Mouse (Mus musculus): ENCODE measurements around the gene Il33. TPM values are rescaled to one million over a fixed set of nuclear protein-coding genes. Genes with fewer than 3 reads are reported as not detected.

Gene Il33
- polyA plus RNA-seq, 1 experiment from 2014 or later, result 15.4 TPM

DNA sequence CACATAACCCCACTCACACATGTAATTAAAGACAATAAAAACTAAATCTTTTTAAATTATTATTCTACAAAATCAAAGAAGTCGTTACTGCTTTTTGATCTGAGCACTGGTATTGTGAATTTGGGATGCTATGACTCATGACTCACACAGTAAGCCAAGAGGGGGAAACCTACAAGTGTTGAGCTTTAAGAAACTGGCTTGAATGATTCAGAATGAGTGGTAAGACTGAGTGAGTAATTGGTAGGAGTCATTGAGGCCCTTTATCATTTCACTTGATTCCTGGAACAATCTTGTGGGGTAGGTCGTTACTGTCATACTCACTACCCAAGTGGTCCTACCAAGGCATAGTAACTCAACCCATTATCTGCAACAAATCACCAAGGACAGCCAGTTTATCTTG is 37.4 kb upstream of the Il33 start:
- Histone ChIP-seq H3K36me3 (ENCODE audit: control insufficient read depth, insufficient read depth) (no peaks in the 10 kb centered on the region), H3K4me1 (replicated peaks; ENCODE audit: control insufficient read depth, insufficient read depth, low read length) (no peaks in the 10 kb centered on the region), H3K27ac (ENCODE audit: low read depth, low read length) (no peak overlapping the region), H3K9me3 (ENCODE audit: control insufficient read depth) (no peaks in the 10 kb centered on the region), H3K9ac (ENCODE audit: low read depth, low read length) (no peak overlapping the region), H3K27me3 (replicated peaks; ENCODE audit: control insufficient read depth, insufficient read depth, low read length) (no peaks in the 10 kb centered on the region), H3K4me2 (replicated peaks; ENCODE audit: low read depth) (no peak overlapping the region), H3K4me3 (ENCODE audit: low read depth, low read length) (no peak overlapping the region)
- WGBS, result 87% methylated on average over 2 of the region's 2 CpGs
- ATAC-seq, result no peak
- no peak for TF ChIP-seq CTCF (IDR thresholded peaks at IDR 0.05; ENCODE audit: low read depth)

- no peak for TF ChIP-seq CTCF (IDR thresholded peaks at IDR 0.05; ENCODE audit: low read depth)
- no peaks in the 10 kb centered on the region for H3K9me3 ChIP-seq (ENCODE audit: control insufficient read depth)
- H3K4me2 ChIP-seq (replicated peaks; ENCODE audit: low read depth), result no peak overlapping the region
- H3K4me3 ChIP-seq (ENCODE audit: low read depth, low read length), result no peak overlapping the region
- 88% methylated on average over 6 of the region's 6 CpGs for WGBS
- ATAC-seq, result no peak
- H3K36me3 ChIP-seq (ENCODE audit: control insufficient read depth, insufficient read depth), result no peaks in the 10 kb centered on the region
- H3K27me3 ChIP-seq (replicated peaks; ENCODE audit: control insufficient read depth, insufficient read depth, low read length), result no peaks in the 10 kb centered on the region
- no peak overlapping the region for H3K9ac ChIP-seq (ENCODE audit: low read depth, low read length)
- no peaks in the 10 kb centered on the region for H3K4me1 ChIP-seq (replicated peaks; ENCODE audit: control insufficient read depth, insufficient read depth, low read length)
- H3K27ac ChIP-seq (ENCODE audit: low read depth, low read length), result no peak overlapping the region
Measured at GRCm38 (mm10) chr19:29888946-29889345, 36.0 kb upstream of the Il33 start.

DNA sequence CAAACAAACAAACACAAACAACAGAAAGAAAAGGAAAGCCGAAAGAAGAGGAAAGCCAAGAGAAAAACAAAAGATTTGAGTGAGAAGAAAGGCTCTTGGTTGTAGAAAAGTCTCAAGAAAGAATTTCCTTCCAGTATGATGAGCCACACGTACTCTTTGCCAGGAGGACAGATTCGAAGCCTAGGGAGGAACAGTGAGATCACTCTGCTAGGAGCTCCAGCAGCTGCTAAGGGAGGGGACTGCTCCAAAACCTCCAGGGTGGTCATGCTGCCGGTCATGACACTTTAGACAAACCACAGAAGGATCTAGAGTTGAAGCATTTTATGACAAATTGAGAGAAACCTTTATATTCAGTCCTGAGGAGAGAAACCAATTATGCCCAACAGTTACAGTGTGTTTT is 32.9 kb upstream of the Il33 start:
- no peaks in the 10 kb centered on the region for H3K27me3 ChIP-seq (replicated peaks; ENCODE audit: control insufficient read depth, insufficient read depth, low read length)
- no peak overlapping the region for H3K9ac ChIP-seq (ENCODE audit: low read depth, low read length)
- no peak overlapping the region for H3K27ac ChIP-seq (ENCODE audit: low read depth, low read length)
- no peak for ATAC-seq
- no peaks in the 10 kb centered on the region for H3K4me1 ChIP-seq (replicated peaks; ENCODE audit: control insufficient read depth, insufficient read depth, low read length)
- no peaks in the 10 kb centered on the region for H3K36me3 ChIP-seq (ENCODE audit: control insufficient read depth, insufficient read depth)
- no peak overlapping the region for H3K4me3 ChIP-seq (ENCODE audit: low read depth, low read length)
- H3K4me2 ChIP-seq (replicated peaks; ENCODE audit: low read depth), result no peak overlapping the region
- no peaks in the 10 kb centered on the region for H3K9me3 ChIP-seq (ENCODE audit: control insufficient read depth)
- 74% methylated on average over 4 of the region's 4 CpGs for WGBS
- no peak for TF ChIP-seq CTCF (IDR thresholded peaks at IDR 0.05; ENCODE audit: low read depth)

- H3K4me2 ChIP-seq (replicated peaks; ENCODE audit: low read depth), result no peak overlapping the region
- no peak overlapping the region for H3K27ac ChIP-seq (ENCODE audit: low read depth, low read length)
- TF ChIP-seq CTCF (IDR thresholded peaks at IDR 0.05; ENCODE audit: low read depth), result no peak
- no peak overlapping the region for H3K9ac ChIP-seq (ENCODE audit: low read depth, low read length)
- no peak for ATAC-seq
- H3K9me3 ChIP-seq (ENCODE audit: control insufficient read depth), result no peaks in the 10 kb centered on the region
- no peaks in the 10 kb centered on the region for H3K27me3 ChIP-seq (replicated peaks; ENCODE audit: control insufficient read depth, insufficient read depth, low read length)
- H3K4me1 ChIP-seq (replicated peaks; ENCODE audit: control insufficient read depth, insufficient read depth, low read length), result no peaks in the 10 kb centered on the region
- no peaks in the 10 kb centered on the region for H3K36me3 ChIP-seq (ENCODE audit: control insufficient read depth, insufficient read depth)
- H3K4me3 ChIP-seq (ENCODE audit: low read depth, low read length), result no peak overlapping the region
- 51% methylated on average over 6 of the region's 6 CpGs for WGBS
Measured at GRCm38 (mm10) chr19:29892786-29893185, 32.1 kb upstream of the Il33 start.

GRCm38 (mm10) chr19:29893718-29894273 is 31.1 kb upstream of the Il33 start:
- ATAC-seq, result peak; percentile 70
- WGBS, result 76% methylated on average over 4 of the region's 4 CpGs
- no peaks in the 10 kb centered on the region for H3K27me3 ChIP-seq (replicated peaks; ENCODE audit: control insufficient read depth, insufficient read depth, low read length)
- no peaks in the 10 kb centered on the region for H3K9me3 ChIP-seq (ENCODE audit: control insufficient read depth)
- H3K4me2 ChIP-seq (replicated peaks; ENCODE audit: low read depth), result no peak overlapping the region
- H3K27ac ChIP-seq (ENCODE audit: low read depth, low read length), result 0 out of 2 replicates have a peak overlapping the region, but pooled peaks have one; percentile 16
- no peak overlapping the region for H3K4me3 ChIP-seq (ENCODE audit: low read depth, low read length)
- no peak overlapping the region for H3K9ac ChIP-seq (ENCODE audit: low read depth, low read length)
- no peak for TF ChIP-seq CTCF (IDR thresholded peaks at IDR 0.05; ENCODE audit: low read depth)
- H3K36me3 ChIP-seq (ENCODE audit: control insufficient read depth, insufficient read depth), result no peaks in the 10 kb centered on the region
- no peaks in the 10 kb centered on the region for H3K4me1 ChIP-seq (replicated peaks; ENCODE audit: control insufficient read depth, insufficient read depth, low read length)

DNA sequence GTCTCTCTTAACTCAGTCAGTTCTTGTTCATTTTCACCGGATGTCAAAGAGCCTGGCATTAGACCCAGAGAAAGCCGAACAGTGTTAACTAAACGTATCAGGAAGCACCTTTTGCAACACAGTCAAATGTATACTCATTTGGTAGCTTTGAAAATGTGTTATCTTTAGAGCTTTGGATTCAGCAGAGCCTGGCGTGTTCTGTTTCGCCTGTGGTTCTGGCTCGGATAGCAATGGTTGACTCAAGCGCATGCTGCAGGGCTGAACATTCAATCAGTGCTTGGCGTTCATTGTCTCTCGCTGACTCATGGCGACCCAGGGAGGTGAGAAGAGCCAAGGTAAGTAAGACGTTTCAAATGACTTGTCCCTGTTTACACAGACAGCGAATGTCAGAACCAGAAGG is 30.5 kb upstream of the Il33 start:
- no peaks in the 10 kb centered on the region for H3K27me3 ChIP-seq (replicated peaks; ENCODE audit: control insufficient read depth, insufficient read depth, low read length)
- ATAC-seq, result no peak
- WGBS, result 81% methylated on average over 12 of the region's 12 CpGs
- H3K27ac ChIP-seq (ENCODE audit: low read depth, low read length), result 0 out of 2 replicates have a peak overlapping the region, but pooled peaks have one; percentile 16
- H3K4me3 ChIP-seq (ENCODE audit: low read depth, low read length), result no peak overlapping the region
- H3K9ac ChIP-seq (ENCODE audit: low read depth, low read length), result no peak overlapping the region
- no peak overlapping the region for H3K4me2 ChIP-seq (replicated peaks; ENCODE audit: low read depth)
- 0 out of 2 replicates have a peak, but pooled peaks cover 2% of the 10 kb centered on the region for H3K9me3 ChIP-seq (ENCODE audit: control insufficient read depth)
- no peaks in the 10 kb centered on the region for H3K4me1 ChIP-seq (replicated peaks; ENCODE audit: control insufficient read depth, insufficient read depth, low read length)
- H3K36me3 ChIP-seq (ENCODE audit: control insufficient read depth, insufficient read depth), result no peaks in the 10 kb centered on the region
- TF ChIP-seq CTCF (IDR thresholded peaks at IDR 0.05; ENCODE audit: low read depth), result no peak

DNA sequence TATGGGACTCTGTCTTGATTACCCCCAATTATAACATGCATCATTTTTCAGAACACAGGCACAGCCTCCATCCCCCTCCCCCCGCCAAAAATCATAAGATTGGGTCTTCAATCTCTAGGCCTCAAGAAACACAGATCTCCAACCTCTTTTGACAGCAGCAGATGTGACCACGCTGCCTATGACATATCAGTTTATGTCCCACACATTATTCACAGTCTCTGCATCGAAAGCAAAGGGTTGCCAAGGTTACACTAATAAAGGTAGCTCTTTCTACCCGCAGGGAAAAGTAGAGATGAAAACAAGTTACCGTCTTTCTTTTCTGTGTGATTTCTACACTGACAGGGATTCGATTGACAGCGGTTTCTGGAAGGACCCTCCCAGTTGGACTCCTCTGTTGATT is 29.9 kb upstream of the Il33 start:
- Histone ChIP-seq H3K4me1 (replicated peaks; ENCODE audit: control insufficient read depth, insufficient read depth, low read length) (no peaks in the 10 kb centered on the region), H3K27ac (ENCODE audit: low read depth, low read length) (no peak overlapping the region), H3K9me3 (ENCODE audit: control insufficient read depth) (0 out of 2 replicates have a peak, but pooled peaks cover 6% of the 10 kb centered on the region), H3K27me3 (replicated peaks; ENCODE audit: control insufficient read depth, insufficient read depth, low read length) (no peaks in the 10 kb centered on the region), H3K36me3 (ENCODE audit: control insufficient read depth, insufficient read depth) (no peaks in the 10 kb centered on the region), H3K9ac (ENCODE audit: low read depth, low read length) (no peak overlapping the region), H3K4me2 (replicated peaks; ENCODE audit: low read depth) (no peak overlapping the region), H3K4me3 (ENCODE audit: low read depth, low read length) (no peak overlapping the region)
- WGBS, result 91% methylated on average over 7 of the region's 7 CpGs
- TF ChIP-seq CTCF (IDR thresholded peaks at IDR 0.05; ENCODE audit: low read depth), result no peak
- ATAC-seq, result no peak

All from intestine, postnatal 0 days (tissue).